Mouse (Mus musculus) C2C12 (cell line): ENCODE data around the gene Aatf.

ENCODE experiments used
- CTCF ChIP-seq: IDR thresholded peaks from one replicate; pipeline ENCODE4 v1.5.1; 2011; ENCODE audit not compliant: control insufficient read depth, insufficient read depth, insufficient read length
- MAX ChIP-seq: IDR thresholded peaks from one replicate; pipeline ENCODE4 v1.6.1; 2011; ENCODE audit warnings: mild to moderate bottlenecking, control low read depth

GRCm38 (mm10) chr11:84426633-84426998, 86.7 kb downstream of the Aatf start:
- TF ChIP-seq CTCF (no peak), MAX (no peak)
